28 mouse cellular contexts compared by ENCODE assay signal in genomic region chr17:43242609-43243008, GRCm38 (mm10). TPM values are rescaled to one million over a fixed set of nuclear protein-coding genes. Genes with fewer than 3 reads are reported as not detected.
DNase-seq lines count a peak whose midpoint lies in the region; ATAC-seq and TF ChIP-seq lines count a peak whose summit lies in the region.
"Had no signal": no experiment of that assay in that cellular context is flagged by ENCODE, and none has a peak within 500 bp of the region (broad histone marks: within the 10 kb centered on the region; RNA-seq: fewer than 3 reads in every experiment).

No protein-coding gene starts in this region.

- 42% methylated on average over 3 of the region's 3 CpGs for WGBS in kidney, embryonic 16.5 days
- 49% methylated on average over 3 of the region's 3 CpGs for WGBS in liver, embryonic 15.5 days (ENCODE audit: insufficient replicate concordance)
- WGBS in liver, embryonic 12.5 days (ENCODE audit: insufficient replicate concordance) = 54% methylated on average over 3 of the region's 3 CpGs
- WGBS in liver, postnatal 0 days (ENCODE audit: insufficient replicate concordance) = 45% methylated on average over 3 of the region's 3 CpGs

- no peak overlapping the region for H3K4me2 ChIP-seq in kidney, embryonic 16.5 days (replicated peaks; ENCODE audit: low read depth, low read length)
- no peak overlapping the region for H3K4me2 ChIP-seq in liver, embryonic 15.5 days
- H3K4me2 ChIP-seq in liver, embryonic 12.5 days = no peak overlapping the region
- no peak overlapping the region for H3K4me2 ChIP-seq in liver, postnatal 0 days (ENCODE audit: low read depth, low read length)
- H3K4me2 ChIP-seq: embryonic facial prominence, embryonic 12.5 days; embryonic facial prominence, embryonic 15.5 days; heart, embryonic 11.5 days; hindbrain, embryonic 12.5 days; hindbrain, embryonic 15.5 days had no signal

- no peak for DNase-seq in kidney, postnatal 10 days
- DNase-seq in adipocyte (ENCODE audit: low spot score) = peak; percentile 14
- peak; percentile 36 for DNase-seq in liver, postnatal 0 days
- no peak for DNase-seq in frontal cortex, adult 2 months (ENCODE audit: extremely low spot score in 1 of 2, low spot score in 1 of 2)
- DNase-seq in cerebellum, postnatal 4 days (ENCODE audit: low spot score in 2 of 2) = no peak
- DNase-seq: adrenal gland, adult 8-10 months; adrenal gland, postnatal 25 days; cerebellum, adult 11-12 months; cerebellum, adult 8-10 months; cerebellum, postnatal 14 days; forebrain, postnatal 0 days; gastrocnemius, postnatal 14 days; heart, adult 11 months had no signal

- no peak overlapping the region for H3K9ac ChIP-seq in kidney, embryonic 16.5 days (replicated peaks; ENCODE audit: low read length)
- no peak overlapping the region for H3K9ac ChIP-seq in liver, embryonic 15.5 days
- H3K9ac ChIP-seq in liver, embryonic 12.5 days = no peak overlapping the region
- H3K9ac ChIP-seq in liver, postnatal 0 days (replicated peaks) = no peak overlapping the region
- H3K9ac ChIP-seq: embryonic facial prominence, embryonic 12.5 days; embryonic facial prominence, embryonic 15.5 days; forebrain, postnatal 0 days; hindbrain, embryonic 12.5 days; hindbrain, embryonic 15.5 days had no signal

- no peaks in the 10 kb centered on the region for H3K9me3 ChIP-seq in kidney, embryonic 16.5 days (ENCODE audit: low read length)
- no peaks in the 10 kb centered on the region for H3K9me3 ChIP-seq in liver, embryonic 15.5 days (replicated peaks)
- no peaks in the 10 kb centered on the region for H3K9me3 ChIP-seq in liver, embryonic 12.5 days (replicated peaks)
- H3K9me3 ChIP-seq in liver, postnatal 0 days (ENCODE audit: low read length) = no peaks in the 10 kb centered on the region
- H3K9me3 ChIP-seq: embryonic facial prominence, embryonic 12.5 days; embryonic facial prominence, embryonic 15.5 days; hindbrain, embryonic 12.5 days; hindbrain, embryonic 15.5 days had no signal

- H3K36me3 ChIP-seq in kidney, embryonic 16.5 days (ENCODE audit: insufficient read depth, low read length) = no peaks in the 10 kb centered on the region
- no peaks in the 10 kb centered on the region for H3K36me3 ChIP-seq in liver, embryonic 15.5 days (replicated peaks)
- no peaks in the 10 kb centered on the region for H3K36me3 ChIP-seq in liver, embryonic 12.5 days
- H3K36me3 ChIP-seq in liver, postnatal 0 days (replicated peaks; ENCODE audit: insufficient read depth, low read length) = no peaks in the 10 kb centered on the region
- H3K36me3 ChIP-seq: embryonic facial prominence, embryonic 12.5 days; embryonic facial prominence, embryonic 15.5 days; hindbrain, embryonic 12.5 days; hindbrain, embryonic 15.5 days had no signal

- H3K27ac ChIP-seq in kidney, embryonic 16.5 days (ENCODE audit: low read length) = peak overlapping the region; percentile 25; the same call in 1 of the 2 replicates
- H3K27ac ChIP-seq in liver, embryonic 15.5 days (replicated peaks) = no peak overlapping the region
- no peak overlapping the region for H3K27ac ChIP-seq in liver, embryonic 12.5 days
- no peak overlapping the region for H3K27ac ChIP-seq in liver, postnatal 0 days (ENCODE audit: low read depth)
- H3K27ac ChIP-seq: embryonic facial prominence, embryonic 12.5 days; embryonic facial prominence, embryonic 15.5 days; hindbrain, embryonic 12.5 days; hindbrain, embryonic 15.5 days had no signal

- H3K4me3 ChIP-seq in kidney, embryonic 16.5 days (ENCODE audit: low read length) = no peak overlapping the region
- no peak overlapping the region for H3K4me3 ChIP-seq in liver, embryonic 15.5 days (replicated peaks)
- H3K4me3 ChIP-seq in liver, embryonic 12.5 days = no peak overlapping the region
- H3K4me3 ChIP-seq in liver, postnatal 0 days (ENCODE audit: low read depth, low read length) = no peak overlapping the region
- H3K4me3 ChIP-seq: embryonic facial prominence, embryonic 12.5 days; embryonic facial prominence, embryonic 15.5 days; hindbrain, embryonic 12.5 days; hindbrain, embryonic 15.5 days had no signal

- H3K4me1 ChIP-seq in kidney, embryonic 16.5 days (ENCODE audit: insufficient read depth, low read length) = peaks cover 11% of the 10 kb centered on the region; the same call in 1 of the 2 replicates
- H3K4me1 ChIP-seq in liver, embryonic 15.5 days (replicated peaks) = no peaks in the 10 kb centered on the region
- H3K4me1 ChIP-seq in liver, embryonic 12.5 days = no peaks in the 10 kb centered on the region
- H3K4me1 ChIP-seq in liver, postnatal 0 days (ENCODE audit: insufficient read depth) = peaks cover 9% of the 10 kb centered on the region

- TF ChIP-seq CTCF in liver, postnatal 0 days (IDR thresholded peaks at IDR 0.05; ENCODE audit: low read depth) = no peak

- no peaks in the 10 kb centered on the region for H3K27me3 ChIP-seq in kidney, embryonic 16.5 days (ENCODE audit: insufficient read depth, low read length)
- no peaks in the 10 kb centered on the region for H3K27me3 ChIP-seq in liver, embryonic 15.5 days
- no peaks in the 10 kb centered on the region for H3K27me3 ChIP-seq in liver, embryonic 12.5 days (replicated peaks)
- H3K27me3 ChIP-seq in liver, postnatal 0 days (ENCODE audit: insufficient read depth, low read length) = no peaks in the 10 kb centered on the region
- H3K27me3 ChIP-seq: embryonic facial prominence, embryonic 12.5 days; embryonic facial prominence, embryonic 15.5 days; hindbrain, embryonic 12.5 days; hindbrain, embryonic 15.5 days had no signal

- ATAC-seq in kidney, embryonic 16.5 days (ENCODE audit: low FRiP score, low TSS enrichment) = no peak
- ATAC-seq in liver, embryonic 15.5 days (ENCODE audit: insufficient read depth) = peak; percentile 44; the same call in 1 of the 2 replicates
- ATAC-seq in liver, embryonic 12.5 days = no peak
- ATAC-seq in liver, postnatal 0 days = peak; percentile 90
- ATAC-seq: CD4-positive, CD25-positive, alpha-beta regulatory T cell, adult 4 months; forebrain, embryonic 14.5 days; forebrain, postnatal 0 days had no signal

- peak; percentile 38; the same call in 1 of the 2 replicates for TF ChIP-seq EP300 in liver, postnatal 0 days (IDR thresholded peaks at IDR 0.05; ENCODE audit: low read depth)

RNA-seq across cellular contexts. Expression of gene Adgrf1, which starts 27.5 kb away (rescaled TPM):
- polyA plus RNA-seq in kidney, embryonic 16.5 days (2015; fragmentation: Nextera tagmentation; extraction: Ambion mirVana) = 0.54 and 1.2 TPM in 2 replicates
- polyA plus RNA-seq in liver, embryonic 15.5 days (2015; fragmentation: Nextera tagmentation; extraction: Ambion mirVana) = 0.64 and 0.68 TPM in 2 replicates
- polyA plus RNA-seq in liver, embryonic 12.5 days (2016; fragmentation: Nextera tagmentation; extraction: Ambion mirVana) = 0.13 and 0.16 TPM in 2 replicates
- 0.60 and 0.69 TPM in 2 replicates for polyA plus RNA-seq in liver, postnatal 0 days (2015; fragmentation: Nextera tagmentation; extraction: Ambion mirVana)
- polyA plus RNA-seq in frontal cortex, adult 2 months (2012; rRNA removed) = 0.02 and 0.06 TPM in 2 replicates
- polyA plus RNA-seq: brain, embryonic 14.5 days; C2C12; CD4-positive, CD25-positive, alpha-beta regulatory T cell, adult 4 months; embryonic facial prominence, embryonic 12.5 days; forebrain, embryonic 11.5 days; forebrain, embryonic 14.5 days; forebrain, postnatal 0 days; heart, embryonic 11.5 days; heart, embryonic 14.5 days; heart, postnatal 0 days; hindbrain, embryonic 12.5 days; hindbrain, embryonic 15.5 days had no signal

Comparison
In these comparisons a context has a peak if more than half of its experiments do, and no peak if none do; other contexts are left out.
1. ATAC-seq: peak in liver, embryonic 15.5 days (single experiment) and liver, postnatal 0 days (single experiment); none in kidney, embryonic 16.5 days (single experiment) and liver, embryonic 12.5 days (single experiment).
2. DNase-seq: peak in adipocyte (single experiment) and liver, postnatal 0 days (single experiment); none in kidney, postnatal 10 days (single experiment), frontal cortex, adult 2 months (0 of 2) and cerebellum, postnatal 4 days (0 of 2).